Mouse (Mus musculus): Measurements from ENCODE around the gene 9230104L09Rik. TPM values are rescaled to one million over a fixed set of nuclear protein-coding genes. Genes with fewer than 3 reads are reported as not detected.

The 9230104L09Rik gene
- polyA plus RNA-seq, 1 experiment: not detected

GRCm38 (mm10) chr2:148834912-148835311, 29.9 kb downstream of the 9230104L09Rik start, which contains the start of gene Cst9:
Gene Cst9, plus strand, starts transcription at chr2:148835147.
- 73% methylated on average over 4 of the region's 4 CpGs for WGBS
- no peak within 1 kb of the TSS for H3K4me3 ChIP-seq (ENCODE audit: insufficient read depth, low read depth, low read length)
- no peak within 1 kb of the TSS for H3K27ac ChIP-seq (ENCODE audit: insufficient read depth, low read depth, low read length)
- no peaks in the 10 kb centered on the region for H3K4me1 ChIP-seq (ENCODE audit: control insufficient read depth, insufficient read depth, low read length)
- TF ChIP-seq CTCF (IDR thresholded peaks at IDR 0.05; ENCODE audit: insufficient read depth, low read depth, low read length): no peak
- no peak for TF ChIP-seq POLR2A (IDR thresholded peaks at IDR 0.05; ENCODE audit: insufficient read depth, low read depth, low read length)

GRCm38 (mm10) chr2:148825986-148826385, 38.9 kb downstream of the 9230104L09Rik start:
- Histone ChIP-seq H3K4me3 (ENCODE audit: insufficient read depth, low read depth, low read length) (no peak overlapping the region), H3K4me1 (ENCODE audit: control insufficient read depth, insufficient read depth, low read length) (no peaks in the 10 kb centered on the region), H3K27ac (ENCODE audit: insufficient read depth, low read depth, low read length) (no peak overlapping the region)
- TF ChIP-seq CTCF (IDR thresholded peaks at IDR 0.05; ENCODE audit: insufficient read depth, low read depth, low read length): no peak
- no peak for TF ChIP-seq POLR2A (IDR thresholded peaks at IDR 0.05; ENCODE audit: insufficient read depth, low read depth, low read length)
- WGBS: 82% methylated on average over 1 of the region's 1 CpGs

GRCm38 (mm10) chr2:148819909-148820308, 44.9 kb downstream of the 9230104L09Rik start, which contains the start of gene Cst13:
Gene Cst13, plus strand, starts transcription at chr2:148820081.
- H3K4me3 ChIP-seq (ENCODE audit: insufficient read depth, low read depth, low read length): no peak within 1 kb of the TSS
- H3K4me1 ChIP-seq (ENCODE audit: control insufficient read depth, insufficient read depth, low read length): no peaks in the 10 kb centered on the region
- TF ChIP-seq POLR2A (IDR thresholded peaks at IDR 0.05; ENCODE audit: insufficient read depth, low read depth, low read length): no peak
- TF ChIP-seq CTCF (IDR thresholded peaks at IDR 0.05; ENCODE audit: insufficient read depth, low read depth, low read length): no peak
- H3K27ac ChIP-seq (ENCODE audit: insufficient read depth, low read depth, low read length): no peak within 1 kb of the TSS

GRCm38 (mm10) chr2:148806696-148807095, 58.1 kb downstream of the 9230104L09Rik start:
- Histone ChIP-seq H3K4me1 (ENCODE audit: control insufficient read depth, insufficient read depth, low read length) (no peaks in the 10 kb centered on the region), H3K4me3 (ENCODE audit: insufficient read depth, low read depth, low read length) (no peak overlapping the region), H3K27ac (ENCODE audit: insufficient read depth, low read depth, low read length) (no peak overlapping the region)
- no peak for TF ChIP-seq POLR2A (IDR thresholded peaks at IDR 0.05; ENCODE audit: insufficient read depth, low read depth, low read length)
- no peak for TF ChIP-seq CTCF (IDR thresholded peaks at IDR 0.05; ENCODE audit: insufficient read depth, low read depth, low read length)
- WGBS: 72% methylated on average over 6 of the region's 6 CpGs

- WGBS: 55% methylated on average over 3 of the region's 3 CpGs
- no peak for TF ChIP-seq CTCF (IDR thresholded peaks at IDR 0.05; ENCODE audit: insufficient read depth, low read depth, low read length)
- no peak for TF ChIP-seq POLR2A (IDR thresholded peaks at IDR 0.05; ENCODE audit: insufficient read depth, low read depth, low read length)
- Histone ChIP-seq H3K4me1 (ENCODE audit: control insufficient read depth, insufficient read depth, low read length) (no peaks in the 10 kb centered on the region), H3K27ac (ENCODE audit: insufficient read depth, low read depth, low read length) (no peak overlapping the region), H3K4me3 (ENCODE audit: insufficient read depth, low read depth, low read length) (no peak overlapping the region)
Measured at GRCm38 (mm10) chr2:148801491-148801921, 63.3 kb downstream of the 9230104L09Rik start.

GRCm38 (mm10) chr2:148798485-148798884, 66.4 kb downstream of the 9230104L09Rik start, which contains the start of gene Cst8:
Gene Cst8, plus strand, starts transcription at chr2:148798785.
- H3K27ac ChIP-seq (ENCODE audit: insufficient read depth, low read depth, low read length): no peak within 1 kb of the TSS
- TF ChIP-seq CTCF (IDR thresholded peaks at IDR 0.05; ENCODE audit: insufficient read depth, low read depth, low read length): no peak
- TF ChIP-seq POLR2A (IDR thresholded peaks at IDR 0.05; ENCODE audit: insufficient read depth, low read depth, low read length): no peak
- WGBS: 100% methylated on average over 1 of the region's 1 CpGs
- H3K4me1 ChIP-seq (ENCODE audit: control insufficient read depth, insufficient read depth, low read length): no peaks in the 10 kb centered on the region
- H3K4me3 ChIP-seq (ENCODE audit: insufficient read depth, low read depth, low read length): no peak within 1 kb of the TSS

Other genes with a start within 250 kb of the 9230104L09Rik start
- gene Nxt1, start 192.4 kb downstream of the 9230104L09Rik start, polyA plus RNA-seq (2012; ENCODE audit: insufficient read depth, insufficient read length, low replicate concordance, missing spikeins): not detected in 2 replicates
- gene Gzf1, start 184.0 kb downstream of the 9230104L09Rik start, polyA plus RNA-seq (2012; ENCODE audit: insufficient read depth, insufficient read length, low replicate concordance, missing spikeins): not detected in 2 replicates
- 141 and 208 TPM in 2 replicates for gene Napb, start 132.6 kb downstream of the 9230104L09Rik start, polyA plus RNA-seq (2012; ENCODE audit: insufficient read depth, insufficient read length, low replicate concordance, missing spikeins)
- not detected in 2 replicates for gene Cstl1, start 114.7 kb downstream of the 9230104L09Rik start, polyA plus RNA-seq (2012; ENCODE audit: insufficient read depth, insufficient read length, low replicate concordance, missing spikeins)
- not detected in 2 replicates for gene Cst11, start 93.5 kb downstream of the 9230104L09Rik start, polyA plus RNA-seq (2012; ENCODE audit: insufficient read depth, insufficient read length, low replicate concordance, missing spikeins)
- not detected in 2 replicates for gene 8030411F24Rik, start 83.0 kb downstream of the 9230104L09Rik start, polyA plus RNA-seq (2012; ENCODE audit: insufficient read depth, insufficient read length, low replicate concordance, missing spikeins)
- not detected in 2 replicates for gene Cst12, start 75.7 kb downstream of the 9230104L09Rik start, polyA plus RNA-seq (2012; ENCODE audit: insufficient read depth, insufficient read length, low replicate concordance, missing spikeins)
- not detected in 2 replicates for gene Cst8, start 66.3 kb downstream of the 9230104L09Rik start, polyA plus RNA-seq (2012; ENCODE audit: insufficient read depth, insufficient read length, low replicate concordance, missing spikeins)
- not detected in 2 replicates for gene Cst13, start 45.0 kb downstream of the 9230104L09Rik start, polyA plus RNA-seq (2012; ENCODE audit: insufficient read depth, insufficient read length, low replicate concordance, missing spikeins)
- gene Cst9, start 29.9 kb downstream of the 9230104L09Rik start, polyA plus RNA-seq (2012; ENCODE audit: insufficient read depth, insufficient read length, low replicate concordance, missing spikeins): not detected in 2 replicates
- 616 and 1,102 TPM in 2 replicates for gene Cst3, start 10.7 kb upstream of the 9230104L09Rik start, polyA plus RNA-seq (2012; ENCODE audit: insufficient read depth, insufficient read length, low replicate concordance, missing spikeins)
- not detected in 2 replicates for gene Gm1330, start 138.2 kb upstream of the 9230104L09Rik start, polyA plus RNA-seq (2012; ENCODE audit: insufficient read depth, insufficient read length, low replicate concordance, missing spikeins)
- not detected in 2 replicates for gene Gm10750, start 152.2 kb upstream of the 9230104L09Rik start, polyA plus RNA-seq (2012; ENCODE audit: insufficient read depth, insufficient read length, low replicate concordance, missing spikeins)

Measured in olfactory bulb, adult 2 months (tissue).